Mouse (Mus musculus) NIH3T3 (cell line): Measurements from ENCODE around the gene Tbx21.

Source experiments
- DNase-seq: peaks from one replicate; pipeline ENCODE4 v3.0.0-alpha.2; 2012; ENCODE audit warnings: low read depth

Gene Tbx21

GRCm38 (mm10) chr11:97083401-97084140 is 31.6 kb downstream of the Tbx21 start:
- peak; percentile 64 for DNase-seq

- peak; percentile 54 for DNase-seq
These were observed 32.2 kb downstream of the Tbx21 start for GRCm38 (mm10) chr11:97082977-97083376.

- DNase-seq: no peak
These were observed 34.8 kb downstream of the Tbx21 start for GRCm38 (mm10) chr11:97080291-97080690.

- peak; percentile 67 for DNase-seq
These were observed 36.4 kb downstream of the Tbx21 start for GRCm38 (mm10) chr11:97078751-97079150.

GRCm38 (mm10) chr11:97074235-97074634 is 40.9 kb downstream of the Tbx21 start:
- DNase-seq: no peak

- DNase-seq: peak; percentile 88
These were observed 42.6 kb downstream of the Tbx21 start for GRCm38 (mm10) chr11:97072533-97072932.

- DNase-seq: peak; percentile 18
These were observed 44.0 kb downstream of the Tbx21 start for GRCm38 (mm10) chr11:97071129-97071528.

GRCm38 (mm10) chr11:97069770-97070169 is 45.4 kb downstream of the Tbx21 start:
- no peak for DNase-seq

GRCm38 (mm10) chr11:97069333-97069732 is 45.8 kb downstream of the Tbx21 start:
- DNase-seq: no peak

- no peak for DNase-seq
These were observed 48.3 kb downstream of the Tbx21 start for GRCm38 (mm10) chr11:97066656-97067360.

GRCm38 (mm10) chr11:97065538-97066295 is 49.4 kb downstream of the Tbx21 start:
- DNase-seq: peak; percentile 63

- no peak for DNase-seq
These were observed 51.2 kb downstream of the Tbx21 start for GRCm38 (mm10) chr11:97063921-97064295.

- DNase-seq: no peak
These were observed 51.7 kb downstream of the Tbx21 start for GRCm38 (mm10) chr11:97063274-97063920.

GRCm38 (mm10) chr11:97052219-97052646 is 62.9 kb downstream of the Tbx21 start:
- DNase-seq: no peak

- DNase-seq: no peak
These were observed 64.1 kb downstream of the Tbx21 start for GRCm38 (mm10) chr11:97050944-97051586.

GRCm38 (mm10) chr11:97050216-97050943 is 64.8 kb downstream of the Tbx21 start, which contains the start of gene Osbpl7:
Gene Osbpl7, plus strand, starts transcription at chr11:97050628.
- DNase-seq: peak; percentile 82

GRCm38 (mm10) chr11:97049492-97050085 is 65.5 kb downstream of the Tbx21 start:
- DNase-seq: no peak

- no peak for DNase-seq
These were observed 67.0 kb downstream of the Tbx21 start for GRCm38 (mm10) chr11:97048090-97048650.
